Mouse (Mus musculus): Measurements from ENCODE around the gene Tars. TPM values are rescaled to one million over a fixed set of nuclear protein-coding genes. Genes with fewer than 3 reads are reported as not detected.

Gene Tars
- 54.4 and 56.4 TPM in 2 replicates for polyA plus RNA-seq (2015; fragmentation: Nextera tagmentation; extraction: Ambion mirVana)

- peak; percentile 99 for DNase-seq (ENCODE audit: low spot score)
Observed at GRCm38 (mm10) chr15:11399356-11400067, at the start of gene Tars. TSS of gene Tars (minus strand) at chr15:11399665.

GRCm38 (mm10) chr15:11437361-11437760 lies 37.9 kb upstream of the Tars start:
- no peak for DNase-seq (ENCODE audit: low spot score)

GRCm38 (mm10) chr15:11436709-11437280 lies 37.3 kb upstream of the Tars start:
- no peak for DNase-seq (ENCODE audit: low spot score)

- no peak for DNase-seq (ENCODE audit: low spot score)
Observed at GRCm38 (mm10) chr15:11426899-11427298, 27.4 kb upstream of the Tars start.

GRCm38 (mm10) chr15:11413484-11413883 lies 14.0 kb upstream of the Tars start:
- no peak for DNase-seq (ENCODE audit: low spot score)

- DNase-seq (ENCODE audit: low spot score), result no peak
Observed at GRCm38 (mm10) chr15:11412542-11412941, 13.1 kb upstream of the Tars start.

GRCm38 (mm10) chr15:11411846-11412245 lies 12.4 kb upstream of the Tars start:
- DNase-seq (ENCODE audit: low spot score), result no peak

- peak; percentile 56 for DNase-seq (ENCODE audit: low spot score)
Observed at GRCm38 (mm10) chr15:11408155-11408826, 8.8 kb upstream of the Tars start.

- DNase-seq (ENCODE audit: low spot score), result peak; percentile 84
Observed at GRCm38 (mm10) chr15:11407381-11407780, 7.9 kb upstream of the Tars start.

- peak; percentile 18 for DNase-seq (ENCODE audit: low spot score)
Observed at GRCm38 (mm10) chr15:11406769-11407168, 7.3 kb upstream of the Tars start.

GRCm38 (mm10) chr15:11398676-11399350 lies 652 bp downstream of the Tars start:
- peak; percentile 56 for DNase-seq (ENCODE audit: low spot score)

- no peak for DNase-seq (ENCODE audit: low spot score)
Observed at GRCm38 (mm10) chr15:11396421-11396820, 3.0 kb downstream of the Tars start.

GRCm38 (mm10) chr15:11392903-11393302 lies 6.6 kb downstream of the Tars start:
- no peak for DNase-seq (ENCODE audit: low spot score)

GRCm38 (mm10) chr15:11383796-11384195 lies 15.7 kb downstream of the Tars start:
- DNase-seq (ENCODE audit: low spot score), result no peak

- DNase-seq (ENCODE audit: low spot score), result no peak
Observed at GRCm38 (mm10) chr15:11382585-11382984, 16.9 kb downstream of the Tars start.

GRCm38 (mm10) chr15:11380616-11381015 lies 18.8 kb downstream of the Tars start:
- no peak for DNase-seq (ENCODE audit: low spot score)

- peak; percentile 7 for DNase-seq (ENCODE audit: low spot score)
Observed at GRCm38 (mm10) chr15:11380087-11380530, 19.4 kb downstream of the Tars start.

- no peak for DNase-seq (ENCODE audit: low spot score)
Observed at GRCm38 (mm10) chr15:11379431-11380086, 19.9 kb downstream of the Tars start.

- no peak for DNase-seq (ENCODE audit: low spot score)
Observed at GRCm38 (mm10) chr15:11370477-11371085, 28.9 kb downstream of the Tars start.

- no peak for DNase-seq (ENCODE audit: low spot score)
Observed at GRCm38 (mm10) chr15:11369572-11369971, 29.9 kb downstream of the Tars start.

GRCm38 (mm10) chr15:11364795-11365194 lies 34.7 kb downstream of the Tars start:
- DNase-seq (ENCODE audit: low spot score), result no peak
